Mouse (Mus musculus): ENCODE results near the gene Mmp23. TPM values are rescaled to one million over a fixed set of nuclear protein-coding genes. Genes with fewer than 3 reads are reported as not detected.
"Not testable (repeated sequence)": the region's sequence is repeated elsewhere in the genome, so short reads cannot be mapped to it uniquely, and the experiment has no call there.

Gene Mmp23
- polyA plus RNA-seq (2016; fragmentation: Nextera tagmentation; extraction: Ambion mirVana): 4.2 and 4.4 TPM in 2 replicates

DNA sequence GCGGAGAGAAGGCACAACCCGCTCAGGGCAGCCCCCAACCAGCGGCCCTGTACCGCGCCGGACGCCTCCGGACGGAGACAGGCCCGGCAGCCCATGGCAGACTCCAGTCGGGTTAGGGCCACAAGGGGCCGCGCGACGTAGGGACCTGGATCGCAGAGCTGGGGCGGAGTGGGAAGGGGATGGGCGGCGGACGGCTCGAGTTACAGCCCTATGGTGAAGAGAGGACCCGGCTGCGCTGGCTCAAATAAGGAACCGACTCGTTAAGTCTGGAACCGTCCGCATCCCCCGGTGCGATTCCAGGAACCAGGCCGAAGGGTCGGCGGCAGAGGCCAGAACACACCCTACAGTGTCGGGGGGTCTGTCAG is at the start of gene Mmp23:
Gene Mmp23, minus strand, starts transcription at position 299 of the 365 bp plus-strand sequence.
- peaks cover 73% of the 10 kb centered on the region for H3K27me3 ChIP-seq (ENCODE audit: insufficient read depth, poor library complexity, severe bottlenecking)
- under 1% methylated on average over 33 of the region's 33 CpGs for WGBS
- peak within 1 kb of the TSS; percentile 74 for H3K27ac ChIP-seq
- H3K36me3 ChIP-seq: peaks cover 50% of the 10 kb centered on the region
- peak; percentile 71 for DNase-seq (ENCODE audit: low spot score)
- H3K9me3 ChIP-seq: no peaks in the 10 kb centered on the region
- H3K4me1 ChIP-seq (replicated peaks): peaks cover 42% of the 10 kb centered on the region
- peak within 1 kb of the TSS; percentile 56 for H3K4me3 ChIP-seq

DNA sequence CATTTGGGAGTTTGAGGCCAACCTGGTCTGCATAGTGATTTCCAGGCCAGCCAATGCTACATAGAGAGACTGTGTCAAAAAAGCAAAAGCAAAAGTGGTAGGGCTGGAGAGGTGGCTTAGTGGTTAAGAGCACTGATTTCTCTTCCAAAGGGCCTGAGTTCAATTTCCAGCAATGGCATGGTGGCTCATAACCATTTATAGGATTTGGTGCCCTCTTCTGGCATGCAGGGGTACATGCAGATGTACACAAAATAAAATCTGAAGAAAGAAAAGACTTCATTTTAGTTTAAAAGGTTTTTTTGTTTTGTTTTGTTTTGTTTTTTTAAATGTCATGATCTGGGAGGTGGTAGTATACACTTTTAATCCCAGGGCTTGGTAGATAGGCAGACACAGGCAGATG is 47.2 kb upstream of the Mmp23 start:
- Histone ChIP-seq H3K36me3 (no peaks in the 10 kb centered on the region), H3K4me3 (no peak overlapping the region), H3K27ac (no peak overlapping the region), H3K27me3 (ENCODE audit: insufficient read depth, poor library complexity, severe bottlenecking) (peaks cover 18% of the 10 kb centered on the region), H3K4me1 (replicated peaks) (peaks cover 13% of the 10 kb centered on the region), H3K9me3 (no peaks in the 10 kb centered on the region)
- no peak for DNase-seq (ENCODE audit: low spot score)

DNA sequence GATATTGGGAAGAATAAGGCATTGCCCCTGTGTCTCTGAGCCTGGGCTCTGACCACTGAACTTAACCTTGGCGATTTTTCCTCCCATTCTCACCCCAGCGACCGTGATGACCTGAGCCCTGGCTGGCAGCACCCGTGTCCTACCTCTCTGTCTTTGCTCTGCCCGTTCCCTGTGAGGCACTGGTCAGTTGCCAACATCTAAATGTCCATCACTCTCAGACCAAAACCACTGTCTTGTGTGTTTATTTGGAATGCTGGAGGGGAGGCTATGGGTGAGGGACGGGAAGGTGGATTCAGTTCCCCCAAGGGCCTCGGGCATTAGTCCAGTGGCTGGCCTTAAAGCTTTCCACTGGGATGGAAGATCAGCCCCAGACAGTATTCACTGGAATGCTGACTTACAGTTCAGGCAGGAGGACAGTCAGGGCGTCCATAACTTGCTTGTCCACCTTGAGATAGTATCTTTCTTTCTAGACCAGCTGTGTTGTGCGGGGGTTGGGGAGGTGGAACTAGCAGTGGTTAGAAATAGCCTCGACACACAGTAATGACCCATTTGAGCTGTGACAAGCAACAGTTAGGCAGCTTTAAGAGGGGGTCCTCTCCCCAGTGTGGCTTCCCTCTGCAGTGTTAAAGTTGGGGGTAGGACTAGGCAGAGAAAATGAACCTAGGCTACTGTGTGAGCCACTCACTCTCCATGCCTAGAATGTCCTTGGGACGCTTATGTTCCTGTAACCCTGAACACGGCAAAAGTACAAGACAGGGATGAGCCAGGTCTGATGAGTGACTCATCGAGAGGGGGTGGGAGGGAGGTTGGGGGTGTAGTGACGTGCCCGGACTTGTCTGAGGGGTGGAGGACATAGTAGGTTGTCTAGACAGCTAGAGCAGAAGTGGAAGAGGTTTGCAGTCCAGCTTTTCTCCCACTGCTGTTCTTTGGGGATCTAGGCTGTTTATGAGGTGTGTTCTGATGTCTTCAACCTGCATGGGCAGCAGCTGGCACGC is 43.4 kb upstream of the Mmp23 start:
- 79% methylated on average over 16 of the region's 16 CpGs for WGBS
- Histone ChIP-seq H3K4me1 (replicated peaks) (peaks cover 23% of the 10 kb centered on the region), H3K4me3 (peak overlapping the region; percentile 79; the same call in 1 of the 2 replicates), H3K9me3 (no peaks in the 10 kb centered on the region), H3K27me3 (ENCODE audit: insufficient read depth, poor library complexity, severe bottlenecking) (peaks cover 47% of the 10 kb centered on the region), H3K36me3 (no peaks in the 10 kb centered on the region), H3K27ac (no peak overlapping the region)
- DNase-seq (ENCODE audit: low spot score): no peak

DNA sequence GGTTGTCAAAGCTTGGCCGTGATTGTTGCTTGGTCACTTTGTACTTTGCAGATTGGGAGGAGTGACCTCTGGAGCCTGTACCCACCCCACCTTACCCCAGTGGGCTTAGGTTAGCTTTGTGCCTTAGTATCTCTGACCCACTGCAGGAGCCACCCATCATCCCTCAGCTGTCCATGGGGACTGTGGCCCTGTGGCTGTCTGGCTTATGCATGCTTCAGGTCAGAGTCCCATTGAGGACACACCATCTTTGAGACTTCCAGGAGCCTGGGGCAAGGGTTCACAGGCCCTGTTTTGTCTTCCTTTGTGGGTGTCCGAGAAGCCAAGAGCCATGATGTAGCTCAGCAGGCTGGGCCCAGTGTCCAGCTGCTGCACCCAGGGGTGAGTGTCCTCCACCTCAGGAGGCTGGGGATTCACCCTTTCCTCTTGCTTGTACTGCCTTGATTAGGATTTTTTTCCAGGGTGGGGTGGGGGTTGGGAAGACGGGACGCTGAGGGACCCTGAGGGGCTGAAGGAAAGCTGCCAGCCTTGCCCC is 42.4 kb upstream of the Mmp23 start:
- peaks cover 47% of the 10 kb centered on the region for H3K27me3 ChIP-seq (ENCODE audit: insufficient read depth, poor library complexity, severe bottlenecking)
- WGBS: 82% methylated on average over 4 of the region's 4 CpGs
- no peak for DNase-seq (ENCODE audit: low spot score)
- no peaks in the 10 kb centered on the region for H3K36me3 ChIP-seq
- H3K4me3 ChIP-seq: peak overlapping the region; percentile 79
- H3K9me3 ChIP-seq: no peaks in the 10 kb centered on the region
- no peak overlapping the region for H3K27ac ChIP-seq
- peaks cover 23% of the 10 kb centered on the region for H3K4me1 ChIP-seq (replicated peaks)

DNA sequence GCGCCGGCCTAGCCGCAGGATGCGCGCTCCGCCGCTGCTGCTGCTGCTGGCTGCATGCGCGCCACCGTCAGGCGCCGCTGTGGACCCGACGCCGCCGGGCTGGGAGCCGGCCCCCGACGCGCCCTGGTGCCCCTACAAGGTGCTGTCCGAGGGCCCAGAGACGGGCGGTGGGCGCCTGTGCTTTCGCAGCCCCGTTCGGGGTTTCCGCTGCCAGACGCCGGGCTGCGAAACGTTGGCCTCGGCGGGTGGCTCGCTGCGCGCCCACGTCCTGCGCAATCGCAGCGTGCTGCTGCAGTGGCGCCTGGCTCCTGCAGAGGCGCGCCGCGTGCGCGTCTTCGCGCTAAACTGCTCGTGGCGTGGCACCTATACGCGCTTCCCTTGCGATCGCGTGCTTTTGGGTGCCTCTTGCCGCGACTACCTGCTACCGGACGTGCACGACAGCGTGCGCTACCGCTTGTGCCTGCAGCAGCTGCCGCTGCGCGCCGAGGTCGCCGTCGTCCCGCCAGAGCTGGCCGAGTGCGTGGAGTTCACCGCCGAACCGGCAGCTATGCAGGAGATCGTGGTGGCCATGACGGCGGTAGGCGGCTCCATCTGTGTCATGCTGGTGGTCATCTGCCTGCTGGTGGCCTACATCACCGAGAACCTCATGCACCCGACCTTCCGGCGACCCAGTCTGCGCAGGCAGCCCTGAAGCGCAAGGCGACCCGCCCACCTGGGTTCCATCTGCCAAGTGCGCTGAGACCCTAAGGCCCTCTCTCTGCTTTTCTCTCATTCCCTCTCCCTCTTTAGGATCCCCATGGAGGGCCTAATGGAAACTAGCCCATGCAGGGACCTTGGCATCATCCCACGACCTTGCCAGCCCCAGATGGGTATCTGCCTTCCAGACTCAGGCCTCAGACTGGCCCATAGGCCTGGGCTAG is 41.6 kb upstream of the Mmp23 start:
- DNase-seq (ENCODE audit: low spot score): peak; percentile 65
- Histone ChIP-seq H3K9me3 (no peaks in the 10 kb centered on the region), H3K27ac (peak overlapping the region; percentile 88), H3K27me3 (ENCODE audit: insufficient read depth, poor library complexity, severe bottlenecking) (peaks cover 47% of the 10 kb centered on the region), H3K36me3 (no peaks in the 10 kb centered on the region), H3K4me3 (peak overlapping the region; percentile 79), H3K4me1 (replicated peaks) (peaks cover 23% of the 10 kb centered on the region)
- under 1% methylated on average over 92 of the region's 92 CpGs for WGBS

DNA sequence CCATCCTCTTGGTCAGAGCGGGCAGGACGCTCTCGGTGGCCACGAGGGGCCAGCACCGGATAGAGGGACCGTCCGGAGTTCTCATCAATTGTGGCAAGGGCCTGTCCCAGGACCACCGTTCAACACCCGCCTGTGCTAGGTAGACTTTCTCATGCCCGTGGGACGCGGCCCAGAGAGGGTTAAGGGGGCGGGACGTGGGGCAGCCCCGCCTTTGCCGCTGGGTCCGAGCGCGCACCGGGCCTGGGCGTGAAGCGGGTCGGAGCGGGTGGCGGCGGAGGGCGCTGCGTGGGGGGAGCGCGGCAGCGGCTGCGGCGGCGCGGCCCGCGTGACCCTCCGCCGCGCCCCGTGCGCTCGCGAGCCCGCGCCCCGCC is 40.9 kb upstream of the Mmp23 start, which contains the start of gene Fndc10:
Gene Fndc10, plus strand, starts transcription at position 232 of the 371 bp plus-strand sequence.
- WGBS: 1% methylated on average over 38 of the region's 47 CpGs
- H3K27ac ChIP-seq: peak within 1 kb of the TSS; percentile 88
- no peaks in the 10 kb centered on the region for H3K36me3 ChIP-seq
- H3K27me3 ChIP-seq (ENCODE audit: insufficient read depth, poor library complexity, severe bottlenecking): peaks cover 47% of the 10 kb centered on the region
- H3K9me3 ChIP-seq: no peaks in the 10 kb centered on the region
- DNase-seq (ENCODE audit: low spot score): peak; percentile 67
- H3K4me3 ChIP-seq: peak within 1 kb of the TSS; percentile 79
- peaks cover 23% of the 10 kb centered on the region for H3K4me1 ChIP-seq (replicated peaks)

DNA sequence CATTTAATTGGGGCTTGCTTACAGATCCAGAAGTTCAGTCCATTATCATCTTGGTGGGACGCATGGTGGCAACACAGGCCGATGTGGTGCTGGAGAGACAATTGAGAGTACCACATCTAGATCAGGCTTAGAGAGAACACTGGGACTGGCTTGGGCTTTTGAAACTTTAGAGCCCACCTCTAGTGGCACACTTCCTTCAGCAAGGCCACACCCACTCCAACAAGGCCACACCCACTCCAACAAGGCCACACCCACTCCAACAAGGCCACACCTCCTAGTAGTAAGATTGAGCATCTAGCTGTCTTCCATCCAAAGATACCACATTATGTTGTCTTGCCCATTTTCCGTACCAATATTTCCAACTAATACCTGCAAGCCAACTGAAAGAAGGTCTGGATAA is 39.2 kb upstream of the Mmp23 start:
- no peak overlapping the region for H3K4me3 ChIP-seq
- DNase-seq (ENCODE audit: low spot score): no peak
- H3K27ac ChIP-seq: no peak overlapping the region
- H3K9me3 ChIP-seq: no peaks in the 10 kb centered on the region
- peaks cover 23% of the 10 kb centered on the region for H3K4me1 ChIP-seq (replicated peaks)
- WGBS: 96% methylated on average over 3 of the region's 3 CpGs
- peaks cover 47% of the 10 kb centered on the region for H3K27me3 ChIP-seq (ENCODE audit: insufficient read depth, poor library complexity, severe bottlenecking)
- H3K36me3 ChIP-seq: no peaks in the 10 kb centered on the region

DNA sequence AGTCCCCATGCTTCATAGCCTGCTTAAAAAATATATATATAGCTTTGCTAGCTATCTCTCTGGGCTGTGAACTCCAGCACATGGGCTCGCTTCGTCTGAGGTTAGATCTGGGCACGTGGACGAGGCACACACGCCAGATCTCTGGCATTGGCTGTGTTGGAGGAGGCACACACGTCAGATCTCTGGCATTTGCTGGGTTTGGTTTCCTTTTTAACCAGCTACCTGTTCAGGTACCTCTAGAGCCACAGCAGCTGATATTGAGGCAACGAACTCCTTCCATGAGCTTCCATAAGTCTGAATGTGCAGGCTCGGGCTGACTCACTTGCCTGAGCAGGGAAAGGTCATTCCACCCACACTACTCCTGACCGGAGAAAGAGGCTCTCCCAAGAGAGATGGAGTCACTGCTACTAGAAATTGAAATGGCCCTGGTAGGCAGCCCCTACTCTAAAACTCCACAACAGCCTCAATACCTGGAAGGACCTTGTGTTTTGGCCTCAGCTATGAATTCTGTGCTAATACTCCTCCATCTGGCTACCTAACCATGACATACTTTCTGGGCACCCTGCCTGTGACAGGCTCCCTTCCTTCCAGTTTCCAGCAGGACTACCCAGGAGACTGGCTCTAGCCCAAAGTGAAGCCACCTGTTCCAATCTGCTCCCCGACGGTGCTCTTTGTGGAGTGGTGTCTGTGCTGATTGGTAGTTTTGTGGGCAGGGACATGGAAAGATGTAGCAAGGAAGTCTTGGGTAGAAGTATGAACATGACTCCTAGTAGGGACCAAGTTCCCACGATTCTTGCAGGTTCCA is 37.6 kb upstream of the Mmp23 start:
- Histone ChIP-seq H3K36me3 (no peaks in the 10 kb centered on the region), H3K9me3 (no peaks in the 10 kb centered on the region), H3K4me1 (replicated peaks) (peaks cover 21% of the 10 kb centered on the region), H3K4me3 (no peak overlapping the region), H3K27ac (no peak overlapping the region), H3K27me3 (ENCODE audit: insufficient read depth, poor library complexity, severe bottlenecking) (peaks cover 33% of the 10 kb centered on the region)
- DNase-seq (ENCODE audit: low spot score): no peak
- WGBS: 84% methylated on average over 12 of the region's 12 CpGs

DNA sequence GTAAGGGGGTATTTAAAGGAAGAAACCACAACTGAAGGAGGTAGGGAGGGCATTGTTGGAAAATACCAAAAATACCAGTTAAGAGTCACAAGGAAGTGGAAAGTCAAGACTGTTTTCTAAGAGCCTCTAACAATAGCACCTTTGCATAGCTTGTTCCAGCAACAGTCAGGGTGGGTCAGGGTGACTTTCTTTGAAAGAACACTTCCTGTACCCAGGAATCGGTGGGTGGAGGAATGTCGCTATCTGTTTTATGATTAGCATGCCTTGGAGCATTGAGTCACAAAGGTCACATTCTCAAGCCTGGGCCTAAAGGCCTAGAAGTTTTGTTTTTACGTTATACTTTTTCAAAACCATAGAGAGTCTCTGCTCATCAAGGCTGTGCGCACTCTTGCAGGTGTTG is 34.6 kb upstream of the Mmp23 start:
- not testable (repeated sequence) for H3K27me3 ChIP-seq (ENCODE audit: insufficient read depth, poor library complexity, severe bottlenecking); H3K9me3 ChIP-seq; H3K27ac ChIP-seq; H3K36me3 ChIP-seq; H3K4me1 ChIP-seq (replicated peaks); DNase-seq (ENCODE audit: low spot score); H3K4me3 ChIP-seq
- 92% methylated on average over 4 of the region's 4 CpGs for WGBS

DNA sequence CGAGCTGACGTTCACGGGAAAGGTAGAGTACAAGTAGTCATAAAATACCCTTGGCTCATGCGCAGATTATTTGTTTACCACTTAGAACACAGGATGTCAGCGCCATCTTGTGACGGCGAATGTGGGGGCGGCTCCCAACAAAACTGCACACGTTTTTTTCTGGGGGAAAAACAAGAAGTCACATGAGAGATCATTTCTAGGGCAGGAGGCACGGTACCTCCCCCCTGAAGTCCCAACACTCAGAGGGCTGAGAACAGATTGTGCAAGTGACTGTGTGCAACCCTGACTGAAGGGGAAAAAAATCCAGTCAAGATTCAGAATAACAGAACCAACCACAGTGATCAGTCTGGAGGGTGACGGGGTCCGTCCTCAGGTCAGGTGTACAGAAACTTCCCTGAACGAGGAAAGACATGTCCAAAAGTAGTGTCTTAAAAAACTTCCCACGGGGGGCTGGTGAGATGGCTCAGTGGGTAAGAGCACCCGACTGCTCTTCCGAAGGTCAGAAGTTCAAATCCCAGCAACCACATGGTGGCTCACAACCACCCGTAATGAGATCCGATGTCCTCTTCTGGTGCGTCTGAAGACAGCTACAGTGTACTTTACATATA is 30.6 kb upstream of the Mmp23 start:
- H3K27me3 ChIP-seq (ENCODE audit: insufficient read depth, poor library complexity, severe bottlenecking); H3K4me3 ChIP-seq; H3K36me3 ChIP-seq; H3K4me1 ChIP-seq (replicated peaks); H3K9me3 ChIP-seq; DNase-seq (ENCODE audit: low spot score); H3K27ac ChIP-seq: not testable (repeated sequence)
- 89% methylated on average over 16 of the region's 19 CpGs for WGBS

DNA sequence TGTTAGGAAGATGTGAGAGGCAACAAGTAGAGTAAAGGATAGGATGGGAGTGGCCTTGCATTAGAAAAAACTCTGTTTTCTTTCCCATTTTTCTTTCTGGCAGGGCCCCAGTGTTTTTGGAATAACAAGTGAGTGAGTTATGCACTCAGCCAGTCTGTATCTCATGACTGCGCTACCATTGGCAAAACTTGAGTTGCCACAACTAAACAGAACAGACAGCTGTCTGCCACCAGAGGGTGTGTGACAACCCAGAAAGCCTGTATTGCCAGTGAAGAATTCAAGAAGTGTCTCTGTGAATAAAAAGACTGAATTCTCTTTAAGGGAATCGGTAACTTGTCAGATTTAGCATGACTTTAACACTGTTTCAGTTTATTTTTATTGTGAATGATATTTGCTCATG is 22.8 kb upstream of the Mmp23 start:
- 84% methylated on average over 2 of the region's 2 CpGs for WGBS
- no peak overlapping the region for H3K27ac ChIP-seq
- no peaks in the 10 kb centered on the region for H3K4me1 ChIP-seq (replicated peaks)
- no peaks in the 10 kb centered on the region for H3K36me3 ChIP-seq
- H3K27me3 ChIP-seq (ENCODE audit: insufficient read depth, poor library complexity, severe bottlenecking): no peaks in the 10 kb centered on the region
- H3K4me3 ChIP-seq: no peak overlapping the region
- no peaks in the 10 kb centered on the region for H3K9me3 ChIP-seq
- DNase-seq (ENCODE audit: low spot score): no peak

DNA sequence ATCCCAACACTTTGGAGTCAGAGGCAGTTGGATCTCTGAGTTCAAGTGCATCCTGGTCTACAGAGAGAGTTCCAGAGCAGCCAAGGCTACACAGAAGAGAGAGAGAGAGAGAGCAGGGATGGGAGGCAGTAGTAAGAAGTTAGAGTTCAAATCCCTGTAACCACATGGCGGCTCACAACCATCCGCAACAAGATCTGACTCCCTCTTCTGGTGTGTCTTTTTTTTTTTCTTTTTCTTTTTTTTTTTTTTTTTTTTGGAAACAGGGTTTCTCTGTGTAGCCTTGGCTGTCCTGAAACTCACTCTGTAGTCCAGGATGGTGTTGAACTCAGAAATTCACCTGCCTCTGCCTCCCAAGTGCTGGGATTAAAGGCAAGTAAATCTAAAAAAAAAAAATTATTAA is 18.9 kb upstream of the Mmp23 start:
- DNase-seq (ENCODE audit: low spot score): no peak
- H3K27me3 ChIP-seq (ENCODE audit: insufficient read depth, poor library complexity, severe bottlenecking): no peaks in the 10 kb centered on the region
- peaks cover 13% of the 10 kb centered on the region for H3K4me1 ChIP-seq (replicated peaks)
- H3K4me3 ChIP-seq: no peak overlapping the region
- no peaks in the 10 kb centered on the region for H3K9me3 ChIP-seq
- WGBS: 68% methylated on average over 2 of the region's 2 CpGs
- H3K36me3 ChIP-seq: no peaks in the 10 kb centered on the region
- H3K27ac ChIP-seq: no peak overlapping the region

Measured in hindbrain, embryonic 10.5 days (tissue).